Mouse (Mus musculus) adrenal gland (tissue): ENCODE data around the gene Chgb.

Source experiments
- intact Hi-C: fragments of 180-260 bp; cut with DNase I; formaldehyde crosslinking; loops from one replicate; pipeline ENCODE4 v1.15.1; 2025
- long read RNA-seq, 2 experiments: library from polyadenylated mRNA; unstranded; transcript quantifications; one replicate each; pipeline ENCODE4 v2.0.0; 2020; ENCODE audit warnings: borderline replicate concordance in 1 of 2; ENCODE audit not compliant: insufficient replicate concordance in 1 of 2

The Chgb gene
- long read RNA-seq, experiment 1, transcript Chgb-201 (5 exons, 2,740 nt): major isoform, 1,202 of 1,621 reads
- long read RNA-seq, experiment 1, partial matches to known transcripts: 402 of 1,621 reads
- long read RNA-seq, experiment 1, other reads (novel, unspliced or antisense): 17 of 1,621 reads
- long read RNA-seq, experiment 2, transcript Chgb-201 (5 exons, 2,740 nt): major isoform, 1,765 of 3,294 reads
- long read RNA-seq, experiment 2, partial matches to known transcripts: 1,437 of 3,294 reads
- long read RNA-seq, experiment 2, other reads (novel, unspliced or antisense): 92 of 3,294 reads

DNA sequence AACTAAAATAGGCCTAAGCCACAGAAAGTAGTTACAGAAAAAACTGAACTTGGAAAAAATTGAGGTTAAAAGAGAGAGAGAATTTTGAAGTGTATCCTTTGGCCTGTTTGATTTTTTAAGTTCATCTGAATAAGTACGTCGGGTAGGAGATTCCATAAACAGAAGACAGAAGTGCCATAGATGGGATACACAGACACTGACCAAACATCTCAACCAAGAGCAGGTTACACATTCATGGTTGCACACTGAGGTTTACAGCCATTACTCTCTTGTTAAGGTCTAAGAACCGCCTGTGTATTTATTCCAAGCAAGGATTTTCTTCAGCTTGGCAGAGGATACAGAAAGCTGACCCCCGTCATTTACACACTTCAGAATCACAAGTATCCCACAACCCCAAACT is at the start of gene Chgb:
Gene Chgb, plus strand, starts transcription at position 301 of the 400 bp plus-strand sequence.
- intact Hi-C loops: no loop called here

DNA sequence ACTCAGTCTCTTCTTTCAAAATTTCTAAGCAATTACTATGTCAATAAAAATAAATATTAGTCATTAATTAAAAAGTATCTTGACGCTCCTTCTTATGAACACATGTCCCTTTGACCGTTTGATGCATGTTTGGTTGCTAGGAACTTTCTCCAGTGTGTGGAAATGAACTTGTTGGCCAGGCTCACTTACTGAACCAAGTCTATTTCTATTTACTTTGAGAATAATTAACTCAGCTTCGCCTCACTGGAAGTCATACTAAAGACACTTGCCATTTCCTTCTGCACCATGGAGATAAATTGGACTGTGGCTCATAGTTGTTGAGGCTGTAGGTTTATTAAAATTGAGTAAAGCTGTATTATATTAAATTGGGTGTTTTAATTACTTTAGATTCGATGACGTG is 48.1 kb upstream of the Chgb start:
- intact Hi-C loops: no loop called here

DNA sequence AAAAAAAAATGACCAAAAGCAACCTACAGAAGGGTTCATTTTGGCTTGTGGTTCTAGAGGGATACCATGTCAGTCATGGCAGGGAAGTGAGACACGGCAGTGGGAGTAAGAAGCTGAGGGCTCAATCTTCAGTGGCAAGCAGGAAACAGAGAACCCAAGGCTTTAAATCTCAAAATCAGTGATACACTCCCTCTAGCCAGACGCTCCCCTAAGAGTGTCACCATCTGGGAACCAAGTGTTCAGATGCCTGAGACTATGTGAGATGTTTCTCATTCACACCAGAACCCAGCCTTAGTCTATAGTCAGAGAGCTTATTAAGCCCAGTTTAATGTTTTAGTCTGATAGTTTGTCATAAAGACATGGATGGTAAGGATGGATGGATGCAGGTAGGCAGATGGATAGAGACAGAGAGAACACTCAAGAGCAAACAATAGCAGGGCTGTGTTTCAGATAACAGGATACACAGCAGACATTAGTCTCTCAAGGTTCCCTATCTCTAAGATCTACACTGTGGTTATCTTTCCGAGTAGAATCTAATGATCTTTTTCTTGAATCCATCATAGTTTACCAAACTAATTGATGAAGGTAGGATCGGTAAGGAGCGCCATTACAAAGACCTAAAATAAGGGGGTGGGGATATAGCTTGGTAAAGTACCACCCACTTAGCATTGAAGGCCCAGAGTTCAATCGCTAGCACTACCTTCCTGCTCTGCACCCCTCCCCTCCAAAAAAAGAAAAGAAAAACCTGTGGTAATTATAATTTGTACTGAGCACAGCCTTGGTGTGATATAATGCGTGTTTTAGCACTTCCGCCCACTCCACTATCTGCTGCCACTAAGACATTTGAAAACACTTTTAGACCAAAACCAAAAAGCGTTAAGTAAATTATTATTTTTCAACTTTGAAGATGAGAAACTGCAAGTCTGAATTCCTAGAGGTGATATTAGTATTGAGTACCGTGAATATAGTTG is 47.2 kb upstream of the Chgb start:
- intact Hi-C loops: no loop called here

DNA sequence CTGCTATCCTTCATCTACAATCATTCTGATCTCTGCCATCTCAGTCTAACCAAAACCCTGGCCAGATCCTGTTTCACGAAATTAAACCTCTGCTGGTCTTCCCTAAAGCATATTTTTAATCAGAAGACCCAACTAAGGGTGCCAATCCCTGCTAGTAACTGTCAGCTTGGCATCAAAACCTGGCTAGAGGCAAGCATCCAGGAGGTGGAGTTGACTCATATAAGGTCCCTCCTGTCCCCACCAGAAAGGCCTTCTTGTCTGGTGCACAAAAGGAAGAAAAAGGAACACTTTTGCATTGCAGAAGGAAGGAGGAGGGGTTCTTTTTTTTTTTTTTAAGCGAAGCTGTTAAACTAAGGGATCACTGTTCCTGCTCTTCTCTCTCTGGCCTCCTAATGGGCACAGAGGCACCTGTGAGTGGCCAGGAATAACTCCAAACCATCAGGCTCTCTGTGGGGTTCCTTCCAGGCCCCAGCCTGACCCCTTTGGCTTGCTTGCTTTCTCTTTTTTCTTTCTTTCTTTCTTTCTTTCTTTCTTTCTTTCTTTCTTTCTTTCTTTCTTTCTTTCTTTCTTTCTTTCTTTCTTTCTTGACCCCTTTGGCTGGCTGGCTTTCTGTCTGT is 42.2 kb upstream of the Chgb start:
- intact Hi-C loops: no loop called here

DNA sequence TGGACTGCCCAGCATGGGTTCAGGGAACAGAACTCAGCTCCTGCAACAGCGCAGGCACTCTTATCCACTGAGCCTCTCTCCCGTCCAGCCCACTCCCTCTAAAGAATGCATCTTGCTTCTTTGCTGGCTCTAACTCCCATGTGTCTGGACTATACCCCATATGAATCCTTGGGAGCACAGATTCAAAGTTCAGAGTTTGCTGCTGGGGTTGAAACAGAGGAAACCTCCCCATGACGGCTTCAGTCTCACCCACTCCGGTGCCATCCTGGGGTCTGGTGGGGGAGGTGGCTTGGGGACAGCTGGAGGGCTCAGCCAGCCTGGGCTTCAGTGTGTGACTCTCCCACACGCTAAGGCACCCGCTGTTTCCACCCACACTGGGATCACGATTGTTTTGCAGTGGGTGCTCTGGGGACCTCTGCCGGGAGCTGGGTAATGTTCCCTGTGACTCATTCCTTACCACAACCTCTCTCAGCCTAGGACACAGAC is 39.2 kb upstream of the Chgb start:
- intact Hi-C loops: no loop called here

DNA sequence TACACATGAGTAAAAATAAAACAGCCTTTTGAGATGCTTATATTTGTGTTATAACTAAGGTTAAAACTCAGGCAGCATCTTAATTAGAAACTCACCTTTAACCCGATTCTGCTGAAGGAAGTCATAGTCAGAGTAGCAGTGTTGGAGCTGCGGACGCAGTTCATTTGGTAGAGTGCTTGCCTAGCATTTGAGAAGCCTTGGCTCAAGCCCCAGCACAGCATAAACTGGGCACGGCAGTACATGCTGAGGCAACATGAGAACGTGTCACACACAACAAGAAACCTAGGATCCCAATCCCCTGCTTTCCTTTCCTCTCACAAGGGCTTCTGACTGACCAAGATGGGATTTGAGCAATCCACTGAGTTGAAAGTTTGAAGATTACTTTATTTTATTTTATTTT is 36.2 kb upstream of the Chgb start:
- intact Hi-C loops: no loop called here

DNA sequence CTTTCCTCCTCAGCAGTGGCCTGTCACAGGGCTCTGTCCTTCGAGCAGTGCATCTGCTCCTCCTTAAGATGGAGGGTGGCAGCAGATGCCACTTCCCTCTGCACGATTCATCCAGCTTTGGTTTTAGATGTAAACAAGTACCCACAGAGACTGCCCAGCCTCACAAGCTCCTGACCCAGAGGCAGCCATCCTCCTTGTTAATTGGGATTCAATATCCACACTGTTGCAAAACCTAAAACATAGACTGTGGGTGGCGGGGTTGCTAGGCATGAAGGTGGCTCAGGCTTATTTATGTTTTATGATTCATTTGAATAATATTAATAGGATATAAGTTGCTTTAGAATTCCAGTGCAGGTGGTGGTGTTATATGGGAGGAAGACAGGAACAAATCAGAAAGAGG is 35.0 kb upstream of the Chgb start:
- intact Hi-C loops: no loop called here

DNA sequence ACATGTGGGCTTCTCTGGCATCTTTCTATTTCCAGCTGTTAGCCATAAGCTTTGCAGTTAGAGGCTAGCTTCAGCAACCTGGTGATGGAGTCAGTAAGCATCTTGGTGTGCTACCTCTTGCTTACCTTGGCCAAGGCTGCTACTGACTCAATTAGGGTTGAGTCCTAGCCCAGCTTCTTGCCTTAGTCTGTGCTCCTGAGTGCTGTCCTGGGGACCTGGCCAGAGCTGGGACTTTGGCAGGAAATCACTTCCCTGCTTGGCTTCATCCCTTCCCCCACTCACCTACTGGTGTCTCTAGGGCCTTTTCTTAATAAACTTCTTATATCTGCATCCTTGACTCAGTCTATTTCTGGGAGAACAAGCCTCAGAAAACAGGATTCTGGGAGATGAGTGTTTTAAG is 30.4 kb upstream of the Chgb start:
- intact Hi-C loops: no loop called here

DNA sequence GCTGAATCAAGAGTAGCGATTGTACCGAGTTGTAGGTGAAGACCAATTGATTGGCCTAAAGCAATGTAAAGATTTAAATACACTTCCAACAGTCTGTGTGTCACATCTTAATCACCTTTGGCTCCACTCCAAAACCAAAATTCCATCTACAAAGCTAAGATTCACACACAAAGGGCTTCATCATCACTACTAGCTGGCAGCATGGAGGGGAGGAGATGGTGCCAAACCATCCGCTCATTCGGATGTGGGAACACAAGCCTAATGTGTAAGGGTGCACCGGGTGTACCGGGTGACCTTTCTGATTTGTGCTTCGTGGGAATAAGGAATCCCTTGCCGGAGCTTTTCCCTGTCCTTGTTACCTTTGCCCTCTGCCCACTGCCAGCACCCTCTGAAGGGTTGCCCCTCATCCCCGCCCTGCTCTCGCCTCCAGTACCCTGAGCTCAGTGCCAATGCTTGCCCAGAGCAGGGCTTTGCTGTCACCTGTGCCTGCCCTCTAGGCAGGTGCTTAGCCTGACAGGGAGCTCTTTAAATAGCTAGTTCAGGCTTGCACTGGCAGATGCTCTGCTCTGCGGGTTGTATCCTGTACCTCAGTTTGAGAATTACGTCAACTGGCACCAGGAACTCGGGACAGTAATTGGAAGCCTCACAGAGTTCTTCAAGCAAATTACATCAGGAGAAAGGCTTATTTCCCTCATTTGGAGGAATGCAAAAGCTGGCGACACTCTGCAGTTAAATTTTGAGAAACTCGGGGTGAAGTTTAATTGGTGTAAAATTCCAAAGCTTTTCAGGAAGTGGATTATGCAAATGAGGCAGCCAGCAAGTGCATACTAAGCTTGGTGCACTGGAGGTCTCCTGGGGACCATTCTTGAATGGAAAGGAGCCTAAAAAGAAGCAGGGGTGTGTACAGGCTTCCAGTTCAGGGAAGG is 29.7 kb upstream of the Chgb start:
- intact Hi-C loops: no loop called here

DNA sequence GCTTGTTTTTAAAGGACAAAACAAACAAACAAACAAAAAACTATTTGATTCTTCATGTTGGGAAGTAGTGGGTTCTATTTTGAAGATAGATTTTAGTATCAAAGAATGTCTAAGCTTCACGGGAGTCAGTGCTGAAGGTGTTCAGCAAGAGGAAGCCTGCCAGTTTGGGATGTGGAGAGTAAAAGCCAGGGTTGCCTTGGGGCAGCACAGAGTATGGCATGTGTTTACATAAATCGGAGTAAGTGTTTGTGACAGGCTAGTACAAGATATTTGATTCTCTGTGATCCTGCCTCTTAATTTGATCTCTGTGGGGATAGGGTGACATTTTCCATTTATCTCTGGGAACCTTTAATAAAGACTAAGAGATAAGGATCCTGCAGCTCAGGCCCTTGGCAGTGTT is 28.7 kb upstream of the Chgb start:
- intact Hi-C loops: no loop called here

DNA sequence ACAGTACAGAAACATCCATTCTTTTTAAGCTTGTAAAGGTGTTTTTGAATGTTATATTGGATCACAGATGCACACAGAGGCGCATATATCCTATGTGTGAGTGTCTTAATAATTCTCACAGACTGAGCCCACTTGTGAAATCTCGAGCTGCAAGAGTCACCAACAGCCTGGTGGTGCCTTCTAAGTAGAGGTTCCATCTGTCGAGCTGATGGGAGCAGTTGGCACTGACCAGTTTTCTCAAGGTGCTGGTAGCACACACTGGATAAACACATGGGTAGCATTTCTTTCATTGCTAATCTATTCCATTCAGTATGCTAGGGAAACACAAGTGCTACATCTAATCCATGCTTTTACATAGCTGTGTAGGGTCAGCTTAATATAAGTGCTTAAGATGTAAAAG is 27.9 kb upstream of the Chgb start:
- intact Hi-C loops: no loop called here

DNA sequence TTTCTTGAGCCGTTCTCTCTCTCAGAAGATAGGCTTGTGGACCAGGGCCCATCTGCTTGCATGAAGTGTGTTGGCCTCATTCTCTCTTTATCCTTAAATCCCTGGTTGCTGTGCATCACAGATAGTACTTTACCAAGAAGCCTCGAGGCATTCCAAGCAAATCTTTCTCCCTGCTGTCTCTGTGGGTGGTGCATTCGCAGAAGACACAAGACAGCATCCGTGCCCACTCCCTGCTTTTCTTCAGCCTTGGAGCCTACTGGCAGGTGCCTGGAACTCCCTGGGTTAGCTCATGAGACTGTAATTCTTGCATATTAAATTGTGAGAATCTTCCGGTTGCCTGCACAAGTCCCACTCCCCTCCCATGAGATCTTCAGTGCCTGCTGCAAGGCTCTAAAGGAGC is 23.2 kb upstream of the Chgb start:
- intact Hi-C loops: no loop called here

DNA sequence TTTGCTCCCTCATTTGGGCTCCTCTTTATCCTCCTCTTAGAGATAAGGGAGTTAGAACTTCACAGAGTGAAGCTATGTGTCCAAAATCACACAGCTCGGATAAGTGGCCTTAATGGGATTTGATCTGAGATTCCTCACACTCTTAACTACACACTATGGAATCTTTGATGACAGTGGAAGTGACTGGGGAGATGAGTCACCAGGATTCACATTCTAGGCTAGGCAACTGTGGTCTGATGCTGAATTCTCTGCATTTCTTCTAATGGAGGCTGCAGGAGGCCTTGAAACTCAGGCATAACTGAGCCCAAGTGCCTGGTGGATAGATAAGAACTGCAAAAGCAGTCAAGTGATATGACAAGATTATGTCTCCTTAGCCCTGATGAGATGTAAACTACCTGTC is 10.3 kb upstream of the Chgb start:
- intact Hi-C loops: no loop called here

DNA sequence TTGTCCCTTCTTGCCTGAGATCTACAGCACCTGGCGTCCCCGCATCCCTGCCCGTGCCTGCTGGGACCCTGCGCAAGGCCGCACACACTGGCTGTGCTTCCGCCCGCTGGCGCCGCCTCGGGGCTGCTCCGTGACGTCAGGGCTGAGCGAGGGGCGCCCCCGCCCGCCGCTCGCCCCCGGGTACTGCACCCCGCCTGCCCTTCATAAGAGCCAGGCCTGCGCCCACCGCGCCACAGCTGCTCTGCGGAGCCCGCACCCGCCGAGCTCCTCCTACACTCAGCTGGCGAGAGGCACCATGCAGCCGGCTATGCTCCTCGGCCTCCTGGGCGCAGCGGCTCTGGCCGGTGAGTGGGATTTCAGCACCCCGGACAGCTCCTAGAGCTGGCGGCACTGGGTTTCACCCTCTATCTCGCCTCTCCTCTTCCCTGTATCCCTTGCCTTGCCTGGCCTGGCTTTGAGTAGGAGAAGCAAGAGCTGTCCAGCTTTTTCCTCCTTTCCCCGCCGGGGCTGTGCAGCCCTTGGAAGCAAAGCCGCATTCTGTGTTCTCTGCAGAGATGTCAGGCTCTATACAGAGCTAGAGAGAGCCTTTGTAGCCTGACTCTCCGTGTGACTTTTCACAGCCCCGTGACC is 476 bp downstream of the Chgb start:
- intact Hi-C loops: no loop called here

DNA sequence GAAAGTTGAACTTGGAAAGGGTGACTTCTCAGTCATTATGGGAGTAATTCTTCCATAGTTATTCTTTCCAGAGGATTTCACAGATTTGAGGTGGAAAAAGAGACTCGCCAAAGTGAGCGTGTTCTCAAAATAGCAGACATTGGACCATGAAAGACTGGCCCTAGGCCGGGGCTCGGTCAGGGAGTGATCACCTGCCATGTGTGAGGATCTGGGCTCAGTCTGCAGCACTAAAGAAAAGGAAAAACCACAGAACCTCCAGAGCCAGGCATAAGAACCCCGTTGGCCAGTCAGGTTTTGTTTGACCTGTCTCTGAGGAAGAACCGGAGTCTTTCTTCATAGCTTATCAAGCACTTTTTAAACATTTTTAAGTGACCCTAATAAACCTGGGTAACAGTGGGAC is 3.0 kb downstream of the Chgb start:
- intact Hi-C loops: no loop called here

DNA sequence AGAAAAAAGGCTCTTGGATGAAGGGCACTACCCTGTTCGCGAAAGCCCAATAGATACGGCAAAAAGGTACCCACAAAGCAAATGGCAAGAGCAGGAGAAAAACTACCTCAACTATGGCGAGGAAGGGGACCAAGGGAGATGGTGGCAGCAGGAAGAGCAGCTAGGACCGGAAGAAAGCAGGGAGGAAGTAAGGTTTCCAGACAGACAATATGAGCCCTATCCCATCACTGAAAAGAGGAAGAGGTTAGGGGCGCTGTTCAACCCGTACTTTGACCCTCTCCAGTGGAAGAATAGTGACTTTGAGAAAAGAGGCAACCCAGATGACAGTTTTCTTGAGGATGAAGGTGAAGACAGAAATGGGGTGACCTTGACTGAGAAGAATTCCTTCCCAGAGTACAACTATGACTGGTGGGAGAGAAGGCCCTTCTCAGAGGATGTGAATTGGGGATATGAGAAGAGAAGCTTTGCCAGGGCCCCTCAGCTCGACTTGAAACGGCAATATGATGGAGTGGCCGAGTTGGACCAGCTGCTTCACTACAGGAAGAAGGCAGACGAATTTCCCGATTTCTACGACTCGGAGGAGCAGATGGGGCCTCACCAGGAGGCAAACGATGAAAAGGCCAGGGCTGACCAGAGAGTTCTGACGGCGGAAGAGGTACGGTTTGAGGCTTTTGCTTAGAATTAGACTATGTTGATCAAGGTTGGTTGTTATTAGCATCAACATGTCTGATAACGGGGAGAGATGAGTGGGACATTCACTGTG is 12.5 kb downstream of the Chgb start:
- intact Hi-C loops: no loop called here

DNA sequence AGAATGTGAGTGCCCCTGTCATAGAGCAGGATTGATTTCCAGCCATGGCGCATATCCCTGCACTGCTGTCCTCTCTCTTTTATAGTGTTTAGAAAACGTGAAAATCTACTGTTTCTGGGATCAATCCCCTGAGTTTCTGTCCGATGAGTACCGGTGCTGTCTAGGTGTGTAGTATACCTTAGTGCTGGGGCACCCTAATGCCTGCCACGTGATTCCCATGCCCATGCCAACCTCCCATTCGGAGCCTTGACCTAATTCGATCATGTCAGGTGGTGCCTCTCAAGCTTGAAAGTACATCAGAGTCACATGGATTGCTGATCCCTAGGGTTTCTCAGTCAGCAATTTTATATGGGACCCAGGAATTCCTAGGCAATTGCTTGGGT is 13.1 kb downstream of the Chgb start:
- intact Hi-C loops: no loop called here

DNA sequence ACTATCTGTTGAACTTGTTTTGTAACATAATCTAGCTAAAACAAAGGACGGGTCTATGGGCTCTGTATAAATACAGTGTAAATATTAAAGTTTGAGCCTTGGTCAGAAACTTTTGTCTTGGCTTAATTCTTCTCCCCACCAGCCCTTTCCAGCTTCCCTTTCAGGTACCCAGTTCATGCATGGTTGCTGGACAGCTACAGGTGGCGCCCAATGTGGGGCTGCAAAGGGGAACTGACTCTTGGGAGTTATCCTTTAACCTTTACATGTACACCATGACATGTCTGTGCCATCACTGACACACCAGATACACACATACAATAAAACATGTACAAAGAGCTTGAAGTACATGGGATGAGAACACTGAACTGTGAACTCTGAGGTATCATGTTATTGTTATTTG is 21.9 kb downstream of the Chgb start:
- intact Hi-C loops: no loop called here

DNA sequence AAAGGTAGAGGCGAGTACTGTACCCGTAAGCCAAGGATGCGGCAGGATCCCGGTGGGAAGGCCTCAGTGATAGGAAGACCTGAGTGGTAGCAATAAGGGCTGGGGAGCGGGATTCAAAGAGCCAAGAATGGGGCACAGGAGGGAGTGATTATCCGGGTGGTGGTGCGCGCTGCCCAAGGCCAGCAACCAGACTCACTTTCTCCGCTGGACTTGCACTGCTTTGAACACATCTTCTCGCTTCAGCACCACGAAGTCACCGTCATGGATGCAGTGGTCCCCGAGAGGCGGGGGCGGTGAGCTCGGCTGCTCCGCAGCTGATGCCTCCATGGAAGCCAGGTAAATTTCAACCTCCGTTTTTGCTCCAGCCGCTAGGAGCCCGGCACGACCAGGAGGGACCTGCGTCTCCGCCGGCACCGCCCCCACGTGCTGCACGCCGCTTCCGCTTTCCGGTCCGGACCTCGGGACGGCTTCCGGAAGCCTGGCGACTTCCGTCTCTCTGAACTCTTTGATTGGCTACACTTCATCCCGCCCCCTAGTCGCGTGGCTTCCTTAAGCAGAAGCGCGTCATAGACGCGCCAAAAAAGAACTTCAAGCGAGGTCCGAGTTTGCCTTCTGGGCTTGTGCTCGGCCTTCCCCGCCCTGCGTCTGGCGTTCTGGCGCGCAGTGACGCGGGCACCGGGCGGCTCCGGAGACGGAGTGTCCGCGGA is 34.7 kb downstream of the Chgb start, which contains the start of the genes Trmt6 and Mcm8:
Gene Trmt6, minus strand, starts transcription at position 448 of the 707 bp plus-strand sequence.
Gene Mcm8, plus strand, starts transcription at position 534 of the 707 bp plus-strand sequence.
- intact Hi-C loops: loop anchor here (10.0 kb wide), 1 partner anchor 301 kb away; no protein-coding TSS in a partner anchor
